Mouse (Mus musculus) lung, postnatal 0 days (tissue): ENCODE measurements around the gene Ackr4.

ENCODE experiments used
- CTCF ChIP-seq: IDR thresholded peaks from 2 replicates; pipeline ENCODE4 v1.5.1; 2016; ENCODE audit warnings: antibody characterized with exemption, mild to moderate bottlenecking
- EP300 ChIP-seq: IDR thresholded peaks from 2 replicates; pipeline ENCODE4 v1.6.1; 2016; ENCODE audit warnings: antibody characterized with exemption, mild to moderate bottlenecking, control low read depth

GRCm38 (mm10) chr9:104126833-104127232 is at the start of gene Ackr4:
- TF ChIP-seq CTCF (no peak), EP300 (no peak)
